Mouse (Mus musculus) CH12.LX (cell line): ENCODE results near the gene Elovl5.

ENCODE experiments used
- BHLHE40 ChIP-seq: IDR thresholded peaks from 2 replicates; pipeline ENCODE4 v1.6.1; 2011; ENCODE audit warnings: mild to moderate bottlenecking, low read depth, low read length, improper control_type of control experiment
- CTCF ChIP-seq, 2 experiments: IDR thresholded peaks in 1 of 2; conservative IDR thresholded peaks in 1 of 2; 2 replicates each; pipeline ENCODE4 v1.5.1; 2011 to 2012; ENCODE audit warnings: low read depth in 2 of 2, low read length in 2 of 2, improper control_type of control experiment in 1 of 2, inconsistent platforms in 1 of 2, mild to moderate bottlenecking in 1 of 2, moderate library complexity in 1 of 2
- E2F4 ChIP-seq: IDR thresholded peaks from 2 replicates; pipeline ENCODE4 v1.6.1; 2011; ENCODE audit warnings: low read depth, low read length, improper control_type of control experiment; ENCODE audit not compliant: insufficient replicate concordance
- EP300 ChIP-seq: IDR thresholded peaks from 2 replicates; pipeline ENCODE4 v1.6.1; 2011; ENCODE audit warnings: low read length, improper control_type of control experiment
- HCFC1 ChIP-seq: IDR thresholded peaks from 2 replicates; pipeline ENCODE4 v1.6.1; 2012; ENCODE audit warnings: low read depth, mild to moderate bottlenecking, inconsistent platforms, low read length, improper control_type of control experiment
- IRF4 ChIP-seq: IDR thresholded peaks from 2 replicates; pipeline ENCODE4 v1.6.1; 2014; ENCODE audit warnings: low read depth, mild to moderate bottlenecking, inconsistent platforms, low read length, improper control_type of control experiment
- JUND ChIP-seq: conservative IDR thresholded peaks from 2 replicates; pipeline ENCODE4 v1.6.1; 2011; ENCODE audit warnings: low read depth, low read length, improper control_type of control experiment
- MAX ChIP-seq: IDR thresholded peaks from 2 replicates; pipeline ENCODE4 v1.6.1; 2011; ENCODE audit warnings: low read length, improper control_type of control experiment
- MXI1 ChIP-seq: IDR thresholded peaks from 2 replicates; pipeline ENCODE4 v1.6.1; 2011; ENCODE audit warnings: mild to moderate bottlenecking, low read depth, low read length, improper control_type of control experiment
- POLR2A ChIP-seq: IDR thresholded peaks from 2 replicates; pipeline ENCODE4 v1.6.1; 2011; ENCODE audit warnings: low read depth, mild to moderate bottlenecking, improper control_type of control experiment, low read length
- POLR2AphosphoS2 ChIP-seq: IDR thresholded peaks from 2 replicates; pipeline ENCODE4 v1.6.1; 2011; ENCODE audit warnings: low read depth, low read length, improper control_type of control experiment
- TBP ChIP-seq: conservative IDR thresholded peaks from 2 replicates; pipeline ENCODE4 v1.6.1; 2011; ENCODE audit warnings: low read depth, low read length, improper control_type of control experiment
- TCF12 ChIP-seq: IDR thresholded peaks from 2 replicates; pipeline ENCODE4 v1.6.1; 2014; ENCODE audit warnings: low read depth, mild to moderate bottlenecking, inconsistent platforms, low read length, improper control_type of control experiment
- ZC3H11A ChIP-seq: IDR thresholded peaks from 2 replicates; pipeline ENCODE4 v1.6.1; 2012; ENCODE audit warnings: low read depth, mild to moderate bottlenecking, inconsistent platforms, low read length, improper control_type of control experiment

DNA sequence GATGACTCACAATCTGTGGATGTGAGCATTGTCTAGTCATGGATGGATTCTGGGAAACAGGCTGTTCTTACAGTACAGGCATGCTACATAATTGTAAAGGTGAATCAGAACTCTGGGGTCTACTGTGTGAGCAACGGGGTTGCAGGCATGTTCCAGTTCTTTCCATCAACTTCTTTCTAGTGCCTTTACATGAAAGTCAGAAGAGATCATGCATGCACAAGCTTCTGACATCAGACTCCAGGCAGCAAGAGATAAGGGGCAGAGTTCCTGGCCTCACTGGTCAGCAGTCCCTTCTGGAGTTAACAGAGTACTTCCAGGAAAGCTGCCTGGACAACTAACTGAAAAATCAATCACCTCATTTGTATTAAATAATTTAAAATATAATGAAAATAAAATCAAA is 75.9 kb downstream of the Elovl5 start:
- no peak for TF ChIP-seq EP300
- TF ChIP-seq POLR2A, result no peak
- TF ChIP-seq TBP, result no peak
- TF ChIP-seq MAX, result no peak
- no peak for TF ChIP-seq CTCF (conservative IDR thresholded peaks at IDR 0.05 in 1 of 2, IDR thresholded peaks at IDR 0.05 in 1 of 2; ENCODE audit: low read depth in 2 of 2, low read length in 2 of 2)
- no peak for TF ChIP-seq BHLHE40
- TF ChIP-seq ZC3H11A, result no peak
- no peak for TF ChIP-seq MXI1
- TF ChIP-seq HCFC1, result no peak
- TF ChIP-seq POLR2AphosphoS2, result no peak
- TF ChIP-seq JUND, result no peak
- TF ChIP-seq TCF12, result no peak
- no peak for TF ChIP-seq IRF4
- no peak for TF ChIP-seq E2F4
